Mouse (Mus musculus): ENCODE measurements around the gene Tmeff2. TPM values are rescaled to one million over a fixed set of nuclear protein-coding genes. Genes with fewer than 3 reads are reported as not detected.

The Tmeff2 gene
- polyA plus RNA-seq, 1 experiment from 2014 or later = 30.3 TPM

DNA sequence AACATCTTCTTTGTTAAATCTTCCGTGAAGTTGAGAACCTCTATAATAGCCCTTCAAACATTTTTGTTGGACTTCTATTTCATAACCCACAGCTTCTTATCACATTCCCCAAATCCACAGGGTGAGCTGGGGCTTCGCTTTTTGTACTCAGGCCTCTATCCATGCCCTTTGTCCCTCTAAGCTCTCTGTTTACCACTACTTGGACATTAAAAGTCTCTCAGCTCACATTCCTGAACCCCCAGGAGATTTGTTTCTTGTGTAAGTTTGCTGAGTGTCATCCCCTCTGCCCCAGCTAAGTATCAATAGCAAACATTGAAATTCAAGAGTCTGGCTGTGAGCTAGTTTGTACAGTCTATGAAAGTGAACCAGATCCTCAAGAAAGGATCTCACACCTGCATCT lies 90.2 kb downstream of the Tmeff2 start:
- no peak overlapping the region for H3K4me3 ChIP-seq
- H3K27me3 ChIP-seq = no peaks in the 10 kb centered on the region
- H3K27ac ChIP-seq (replicated peaks) = no peak overlapping the region
- WGBS = 70% methylated on average over 2 of the region's 2 CpGs
- H3K9ac ChIP-seq (replicated peaks) = no peak overlapping the region
- no peak for ATAC-seq (replicated peaks)
- no peaks in the 10 kb centered on the region for H3K4me1 ChIP-seq
- no peaks in the 10 kb centered on the region for H3K36me3 ChIP-seq
- no peaks in the 10 kb centered on the region for H3K9me3 ChIP-seq
- H3K4me2 ChIP-seq (replicated peaks) = no peak overlapping the region

DNA sequence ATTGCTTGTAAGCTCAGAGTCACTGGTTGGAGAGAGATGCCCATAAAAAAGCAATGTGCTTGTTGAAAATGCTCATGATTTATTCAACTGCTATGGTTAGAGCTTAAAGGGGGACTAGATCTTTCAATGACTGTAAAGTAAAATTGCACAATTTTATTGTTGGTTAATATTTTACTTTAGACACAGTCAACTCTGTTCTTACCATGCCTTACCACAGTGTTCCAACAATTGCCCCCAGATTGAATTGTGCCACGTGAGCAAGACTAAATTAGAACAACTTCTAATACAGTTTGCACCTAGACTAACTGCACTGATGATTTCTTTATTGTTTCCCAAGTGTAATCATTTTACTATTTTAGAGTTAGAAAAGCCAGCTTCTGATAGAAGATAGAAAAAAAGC lies 94.1 kb downstream of the Tmeff2 start:
- H3K9me3 ChIP-seq = no peaks in the 10 kb centered on the region
- H3K27ac ChIP-seq (replicated peaks) = no peak overlapping the region
- no peaks in the 10 kb centered on the region for H3K36me3 ChIP-seq
- ATAC-seq (replicated peaks) = no peak
- H3K9ac ChIP-seq (replicated peaks) = no peak overlapping the region
- H3K4me1 ChIP-seq = no peaks in the 10 kb centered on the region
- WGBS = 97% methylated on average over 1 of the region's 1 CpGs
- H3K4me3 ChIP-seq = no peak overlapping the region
- H3K27me3 ChIP-seq = no peaks in the 10 kb centered on the region
- H3K4me2 ChIP-seq (replicated peaks) = no peak overlapping the region

DNA sequence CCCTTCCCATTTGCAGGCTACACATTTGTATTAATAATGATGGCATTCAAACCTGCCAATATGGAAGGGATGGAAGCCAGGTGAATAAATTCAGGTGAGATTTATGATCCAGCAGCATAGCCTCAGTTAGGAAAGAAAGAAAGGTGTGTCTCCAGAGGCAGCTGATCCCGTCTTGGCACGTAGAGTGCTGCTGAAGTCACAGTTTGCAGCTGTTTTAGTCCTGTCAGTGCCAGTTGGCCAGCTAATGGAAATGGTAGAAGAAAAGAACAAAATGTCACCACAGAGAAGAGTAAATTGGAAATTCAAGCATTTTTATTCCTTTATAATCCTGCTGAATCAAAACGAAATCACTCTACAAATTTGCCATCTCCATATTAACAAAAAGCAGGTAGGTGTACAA lies 99.3 kb downstream of the Tmeff2 start:
- Histone ChIP-seq H3K4me3 (no peak overlapping the region), H3K27me3 (no peaks in the 10 kb centered on the region), H3K4me2 (replicated peaks) (no peak overlapping the region), H3K4me1 (no peaks in the 10 kb centered on the region), H3K9me3 (no peaks in the 10 kb centered on the region), H3K27ac (replicated peaks) (no peak overlapping the region), H3K36me3 (no peaks in the 10 kb centered on the region), H3K9ac (replicated peaks) (no peak overlapping the region)
- ATAC-seq (replicated peaks) = no peak
- WGBS = 87% methylated on average over 3 of the region's 3 CpGs

DNA sequence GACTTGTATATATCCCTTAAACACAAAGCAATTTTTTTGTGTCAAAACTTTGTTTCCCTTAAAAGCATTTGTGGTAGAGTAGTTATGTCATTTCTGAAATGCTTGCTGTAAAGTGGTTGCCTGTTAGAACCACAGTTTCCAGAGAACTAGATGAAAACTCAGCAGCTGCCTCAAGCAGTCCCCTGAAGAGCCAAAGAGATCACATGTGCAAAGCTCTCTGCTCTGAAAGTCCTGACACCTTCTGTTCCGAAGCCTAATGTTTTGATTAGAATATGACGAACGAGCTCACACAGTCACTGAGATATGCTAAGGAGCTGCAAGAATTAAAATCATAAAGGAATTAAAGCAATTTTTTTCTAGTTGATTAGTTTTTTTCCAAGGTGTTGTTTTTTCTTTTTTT lies 107.9 kb downstream of the Tmeff2 start:
- no peaks in the 10 kb centered on the region for H3K36me3 ChIP-seq
- H3K4me1 ChIP-seq = no peaks in the 10 kb centered on the region
- no peak overlapping the region for H3K4me3 ChIP-seq
- ATAC-seq (replicated peaks) = no peak; the same call in 1 of the 2 replicates
- H3K27ac ChIP-seq (replicated peaks) = no peak overlapping the region
- H3K27me3 ChIP-seq = no peaks in the 10 kb centered on the region
- 49% methylated on average over 3 of the region's 3 CpGs for WGBS
- no peaks in the 10 kb centered on the region for H3K9me3 ChIP-seq
- no peak overlapping the region for H3K9ac ChIP-seq (replicated peaks)
- H3K4me2 ChIP-seq (replicated peaks) = no peak overlapping the region

DNA sequence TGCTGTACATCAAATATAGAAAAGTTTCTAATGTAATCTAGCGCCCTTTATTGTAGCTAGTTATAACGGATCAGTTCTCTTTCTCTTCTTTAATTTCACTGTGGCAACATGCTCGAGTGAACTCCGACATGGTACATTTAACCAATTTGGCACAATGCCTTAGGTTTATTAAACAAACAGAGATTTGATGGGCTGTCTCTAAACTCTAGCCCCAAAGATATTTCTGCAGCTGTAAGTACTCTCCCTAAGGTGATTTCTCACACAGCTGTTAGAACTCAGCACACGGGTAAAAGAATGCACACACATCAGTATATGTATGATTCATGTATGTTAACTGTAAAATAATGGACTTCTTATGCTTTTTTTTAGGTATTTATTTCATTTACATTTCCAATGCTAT lies 139.8 kb downstream of the Tmeff2 start:
- Histone ChIP-seq H3K27ac (replicated peaks) (no peak overlapping the region), H3K9ac (replicated peaks) (no peak overlapping the region), H3K27me3 (no peaks in the 10 kb centered on the region), H3K4me3 (no peak overlapping the region), H3K4me2 (replicated peaks) (no peak overlapping the region), H3K4me1 (no peaks in the 10 kb centered on the region), H3K9me3 (no peaks in the 10 kb centered on the region), H3K36me3 (no peaks in the 10 kb centered on the region)
- ATAC-seq (replicated peaks) = no peak
- 78% methylated on average over 5 of the region's 5 CpGs for WGBS

DNA sequence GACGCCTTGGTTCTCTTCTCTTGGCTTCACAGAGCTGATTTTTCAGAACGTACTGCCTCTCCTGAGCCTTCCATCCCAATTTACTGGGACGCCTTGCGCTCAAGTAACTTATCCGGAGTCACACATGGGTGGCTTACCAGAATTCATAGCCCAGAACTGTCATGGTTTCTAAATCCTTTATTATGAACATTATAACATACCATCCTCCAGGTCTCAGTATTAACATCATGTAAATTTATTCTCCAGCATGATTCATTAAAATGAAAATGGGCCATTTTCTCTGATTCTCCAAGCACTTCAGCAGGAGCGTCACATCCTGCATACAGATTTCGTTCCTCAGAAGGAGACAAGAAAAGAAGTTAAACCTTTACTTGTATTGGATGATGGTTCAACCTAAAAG lies 144.4 kb downstream of the Tmeff2 start:
- 76% methylated on average over 7 of the region's 7 CpGs for WGBS
- Histone ChIP-seq H3K36me3 (no peaks in the 10 kb centered on the region), H3K9ac (replicated peaks) (no peak overlapping the region), H3K27ac (replicated peaks) (no peak overlapping the region), H3K9me3 (no peaks in the 10 kb centered on the region), H3K4me1 (no peaks in the 10 kb centered on the region), H3K4me3 (no peak overlapping the region), H3K27me3 (no peaks in the 10 kb centered on the region), H3K4me2 (replicated peaks) (no peak overlapping the region)
- ATAC-seq (replicated peaks) = 0 out of 2 replicates have a peak, but pooled peaks have one; percentile 19

DNA sequence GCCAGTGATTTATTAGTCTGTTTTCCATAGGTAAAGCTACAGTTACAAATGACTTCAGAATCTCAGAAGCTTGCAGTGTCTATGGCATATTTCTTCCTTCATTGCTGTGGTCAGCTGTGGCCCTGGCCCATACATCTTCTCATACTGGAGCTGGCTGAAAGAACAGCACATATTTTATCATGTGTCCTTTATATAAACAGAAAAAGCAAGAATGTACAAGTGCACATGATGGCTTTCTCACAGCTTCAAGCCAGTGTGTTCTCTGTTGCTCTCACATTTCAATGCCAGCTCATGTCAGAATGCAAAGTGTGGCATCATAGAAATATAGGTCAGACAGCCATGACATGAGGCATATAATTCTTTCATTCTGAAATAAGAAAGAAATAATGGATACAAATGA lies 164.1 kb downstream of the Tmeff2 start:
- ATAC-seq (replicated peaks) = no peak
- Histone ChIP-seq H3K4me3 (no peak overlapping the region), H3K4me1 (no peaks in the 10 kb centered on the region), H3K36me3 (no peaks in the 10 kb centered on the region), H3K9ac (replicated peaks) (no peak overlapping the region), H3K27me3 (no peaks in the 10 kb centered on the region), H3K4me2 (replicated peaks) (no peak overlapping the region), H3K9me3 (no peaks in the 10 kb centered on the region), H3K27ac (replicated peaks) (no peak overlapping the region)

DNA sequence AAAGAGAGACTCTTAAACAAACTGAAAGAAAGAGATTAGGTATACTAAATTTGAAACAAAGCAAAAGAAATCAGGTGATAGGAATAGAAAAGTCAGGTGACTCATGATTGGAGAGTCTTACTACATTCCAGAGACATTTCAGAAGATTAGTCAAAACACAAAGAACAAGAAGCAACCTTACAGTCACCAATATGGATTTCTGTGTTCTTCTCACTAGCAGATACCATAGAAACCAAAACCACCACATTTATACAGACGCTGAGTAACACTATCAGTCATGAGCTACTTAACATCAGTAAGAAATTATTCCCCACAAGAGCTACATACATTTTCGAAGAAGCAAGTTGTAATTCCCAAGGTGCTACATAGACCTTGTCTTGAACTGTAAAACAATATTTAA lies 165.2 kb downstream of the Tmeff2 start:
- H3K9me3 ChIP-seq = no peaks in the 10 kb centered on the region
- no peak overlapping the region for H3K9ac ChIP-seq (replicated peaks)
- H3K36me3 ChIP-seq = no peaks in the 10 kb centered on the region
- no peak overlapping the region for H3K4me2 ChIP-seq (replicated peaks)
- no peak overlapping the region for H3K4me3 ChIP-seq
- H3K4me1 ChIP-seq = no peaks in the 10 kb centered on the region
- WGBS = 92% methylated on average over 2 of the region's 2 CpGs
- H3K27ac ChIP-seq (replicated peaks) = no peak overlapping the region
- H3K27me3 ChIP-seq = no peaks in the 10 kb centered on the region
- no peak for ATAC-seq (replicated peaks)

DNA sequence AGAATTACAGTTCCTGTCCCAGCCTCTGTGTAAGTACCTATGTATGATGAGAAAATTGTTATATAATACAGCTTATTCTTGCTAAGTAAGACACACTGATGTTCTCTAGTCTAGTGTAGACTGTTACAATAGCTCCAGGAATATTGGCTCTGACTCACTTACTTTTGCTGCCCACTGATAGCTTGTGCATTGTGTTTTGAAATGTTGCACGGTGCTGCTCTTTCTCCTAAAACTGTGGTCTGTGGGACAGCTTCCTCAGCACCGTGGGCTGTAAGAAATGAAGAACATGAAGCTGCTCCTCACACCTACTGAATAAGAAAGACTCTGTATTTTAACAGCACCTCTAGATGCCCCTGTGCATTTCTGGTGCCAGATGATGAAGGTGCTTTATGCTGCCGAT lies 168.4 kb downstream of the Tmeff2 start:
- Histone ChIP-seq H3K27ac (replicated peaks) (no peak overlapping the region), H3K36me3 (no peaks in the 10 kb centered on the region), H3K4me1 (no peaks in the 10 kb centered on the region), H3K9ac (replicated peaks) (no peak overlapping the region), H3K27me3 (no peaks in the 10 kb centered on the region), H3K4me2 (replicated peaks) (no peak overlapping the region), H3K9me3 (no peaks in the 10 kb centered on the region), H3K4me3 (no peak overlapping the region)
- ATAC-seq (replicated peaks) = no peak
- 89% methylated on average over 3 of the region's 3 CpGs for WGBS

DNA sequence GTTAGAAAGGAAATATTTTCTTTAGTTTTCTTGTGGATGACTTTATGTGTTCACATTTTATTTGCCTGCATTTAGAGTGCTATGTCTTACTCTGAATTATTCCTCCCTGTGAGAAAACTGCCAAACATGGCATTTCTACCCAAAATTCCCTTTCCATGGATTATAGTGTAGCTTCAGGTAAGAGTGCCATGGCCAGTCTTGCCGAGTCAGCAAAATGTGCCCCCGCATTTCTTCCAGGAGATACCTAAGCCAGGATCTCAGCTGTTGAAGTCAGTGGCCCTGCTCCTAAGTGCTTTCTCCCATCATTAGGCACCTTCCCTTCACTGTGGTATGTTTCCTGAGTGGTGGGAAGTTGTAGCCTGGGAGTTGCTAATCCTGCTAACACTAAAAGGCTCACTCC lies 168.8 kb downstream of the Tmeff2 start:
- Histone ChIP-seq H3K9me3 (no peaks in the 10 kb centered on the region), H3K27me3 (no peaks in the 10 kb centered on the region), H3K4me1 (no peaks in the 10 kb centered on the region), H3K4me3 (no peak overlapping the region), H3K4me2 (replicated peaks) (no peak overlapping the region), H3K27ac (replicated peaks) (no peak overlapping the region), H3K36me3 (no peaks in the 10 kb centered on the region), H3K9ac (replicated peaks) (no peak overlapping the region)
- WGBS = 89% methylated on average over 2 of the region's 2 CpGs
- no peak for ATAC-seq (replicated peaks)

DNA sequence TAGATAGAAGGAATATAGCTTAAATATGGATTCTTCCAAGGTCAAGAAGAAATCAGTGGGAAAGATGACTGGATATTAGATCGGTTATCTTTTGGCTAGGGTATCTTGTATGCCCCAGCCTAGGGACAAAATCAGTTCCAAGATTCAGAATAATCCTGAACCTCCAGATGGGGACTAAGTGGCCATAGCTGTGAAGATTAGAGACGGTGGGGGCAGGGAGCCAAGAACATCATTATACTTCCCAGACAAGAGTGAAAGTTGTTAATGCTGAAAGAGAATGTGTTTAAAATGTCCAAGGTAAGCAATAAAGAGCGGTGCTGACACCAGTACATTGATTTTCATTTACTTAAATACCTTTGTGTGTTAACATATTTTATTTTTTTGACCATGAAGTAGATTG lies 173.6 kb downstream of the Tmeff2 start:
- ATAC-seq (replicated peaks) = no peak
- H3K36me3 ChIP-seq = no peaks in the 10 kb centered on the region
- no peaks in the 10 kb centered on the region for H3K27me3 ChIP-seq
- no peak overlapping the region for H3K27ac ChIP-seq (replicated peaks)
- no peak overlapping the region for H3K4me3 ChIP-seq
- WGBS = 74% methylated on average over 3 of the region's 3 CpGs
- H3K4me2 ChIP-seq (replicated peaks) = no peak overlapping the region
- no peaks in the 10 kb centered on the region for H3K9me3 ChIP-seq
- H3K9ac ChIP-seq (replicated peaks) = no peak overlapping the region
- H3K4me1 ChIP-seq = peaks cover 8% of the 10 kb centered on the region

DNA sequence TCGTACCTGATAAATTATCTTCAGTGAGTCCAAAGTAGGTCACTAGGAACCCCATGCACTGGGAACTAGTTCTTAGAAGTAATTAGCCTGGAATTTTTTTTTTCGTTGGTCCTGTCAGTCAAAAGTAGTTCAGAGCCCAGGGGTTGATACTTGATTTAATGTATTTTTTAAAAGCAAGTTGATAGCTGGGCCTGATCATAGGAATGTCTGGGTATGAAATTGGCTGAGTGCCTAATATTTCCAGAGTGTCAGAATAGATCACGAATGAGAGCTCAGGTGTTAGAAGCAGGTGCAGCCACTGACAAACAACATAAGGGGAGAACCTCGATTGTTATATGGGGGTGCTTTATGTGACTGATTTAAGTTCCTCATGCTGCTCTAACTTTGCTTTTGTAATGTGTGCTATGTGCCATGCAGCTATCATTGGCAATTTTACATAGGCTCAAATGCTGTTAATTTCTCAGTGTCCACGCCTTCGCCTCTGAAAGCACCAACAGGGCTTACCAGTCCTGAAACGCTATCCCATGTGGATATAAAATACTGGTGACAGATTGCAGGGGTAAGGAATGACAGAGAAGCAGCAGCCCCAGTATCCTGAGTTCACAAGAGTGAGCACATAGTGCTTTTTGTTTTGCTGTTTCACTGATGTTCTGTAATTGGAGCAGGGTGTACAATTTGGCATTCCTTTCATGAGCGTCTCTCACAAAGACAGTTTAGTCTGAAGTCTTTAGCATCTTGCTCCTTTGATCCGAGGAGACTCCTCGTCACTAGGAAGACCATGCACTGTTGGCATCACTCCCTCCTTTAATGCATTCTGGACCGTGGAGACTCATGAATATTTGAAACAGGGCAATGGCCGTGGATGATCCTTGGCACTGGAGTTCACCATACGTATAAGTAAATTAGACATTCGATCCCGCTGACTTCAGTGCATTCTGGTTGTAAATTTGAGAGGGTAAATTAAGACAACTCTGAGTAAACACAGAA lies 175.6 kb downstream of the Tmeff2 start:
- peak; percentile 63 for ATAC-seq (replicated peaks)
- Histone ChIP-seq H3K9me3 (no peaks in the 10 kb centered on the region), H3K4me1 (peaks cover 8% of the 10 kb centered on the region), H3K27me3 (no peaks in the 10 kb centered on the region), H3K4me3 (no peak overlapping the region), H3K4me2 (replicated peaks) (no peak overlapping the region), H3K27ac (replicated peaks) (no peak overlapping the region), H3K9ac (replicated peaks) (no peak overlapping the region), H3K36me3 (no peaks in the 10 kb centered on the region)
- WGBS = 42% methylated on average over 15 of the region's 15 CpGs

DNA sequence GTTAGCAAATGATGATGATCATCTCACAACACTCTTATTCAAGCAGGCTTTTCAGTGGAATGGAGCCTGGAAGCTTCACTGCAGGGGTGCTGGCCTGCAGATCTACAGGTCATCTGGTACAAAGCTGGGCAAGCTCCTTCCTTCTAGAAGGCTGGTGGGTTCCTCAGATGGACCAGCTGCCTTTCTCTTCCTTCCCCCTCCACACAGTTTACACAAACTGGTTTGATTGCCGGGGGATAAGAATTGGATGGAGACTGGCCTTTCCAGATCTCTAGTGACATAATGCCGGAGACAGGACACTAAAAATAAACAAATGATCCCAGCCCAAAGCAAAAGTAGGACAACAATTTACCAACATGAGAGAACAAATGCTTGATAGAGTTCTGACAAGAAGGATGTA lies 188.5 kb downstream of the Tmeff2 start:
- H3K4me3 ChIP-seq = no peak overlapping the region
- 85% methylated on average over 2 of the region's 2 CpGs for WGBS
- H3K4me2 ChIP-seq (replicated peaks) = no peak overlapping the region
- no peak overlapping the region for H3K9ac ChIP-seq (replicated peaks)
- no peak overlapping the region for H3K27ac ChIP-seq (replicated peaks)
- H3K27me3 ChIP-seq = no peaks in the 10 kb centered on the region
- no peaks in the 10 kb centered on the region for H3K36me3 ChIP-seq
- no peak for ATAC-seq (replicated peaks)
- H3K4me1 ChIP-seq = no peaks in the 10 kb centered on the region
- no peaks in the 10 kb centered on the region for H3K9me3 ChIP-seq
